Mouse (Mus musculus): Measurements from ENCODE around the gene Dnajc11.

The Dnajc11 gene

GRCm38 (mm10) chr4:151985886-151986285 is 52.4 kb downstream of the Dnajc11 start:
- no peak for DNase-seq (ENCODE audit: low spot score)

- DNase-seq (ENCODE audit: low spot score), result no peak
Observed at GRCm38 (mm10) chr4:151986650-151987049, 53.2 kb downstream of the Dnajc11 start.

- no peak for DNase-seq (ENCODE audit: low spot score)
Observed at GRCm38 (mm10) chr4:151988014-151988341, 54.5 kb downstream of the Dnajc11 start.

- peak; percentile 61 for DNase-seq (ENCODE audit: low spot score)
Observed at GRCm38 (mm10) chr4:151988342-151989109, 55.0 kb downstream of the Dnajc11 start, which contains the start of gene Thap3. Gene Thap3 (minus strand): TSS chr4:151988997.

DNA sequence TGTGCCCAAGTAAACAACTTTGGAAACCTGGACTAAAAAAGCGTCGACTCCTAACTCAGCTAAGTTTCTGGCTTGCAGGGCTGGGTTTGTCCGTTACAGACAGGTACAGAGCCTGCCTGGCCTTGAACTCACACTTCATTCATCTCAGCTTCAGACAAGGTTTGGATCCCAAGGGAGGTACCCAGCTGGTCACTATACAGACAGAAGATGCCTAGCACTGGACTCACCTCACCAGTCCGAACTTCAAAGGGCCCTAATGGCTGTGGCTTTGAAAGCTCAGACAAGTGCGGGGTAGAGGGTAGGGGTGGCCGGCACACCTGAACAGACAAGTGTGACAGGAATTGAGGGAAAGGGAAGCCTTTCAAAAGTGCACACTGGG is 55.6 kb downstream of the Dnajc11 start:
- DNase-seq (ENCODE audit: low spot score), result no peak

GRCm38 (mm10) chr4:151992091-151992490 is 58.6 kb downstream of the Dnajc11 start:
- no peak for DNase-seq (ENCODE audit: low spot score)

GRCm38 (mm10) chr4:151993035-151993434 is 59.5 kb downstream of the Dnajc11 start:
- DNase-seq (ENCODE audit: low spot score), result no peak

DNA sequence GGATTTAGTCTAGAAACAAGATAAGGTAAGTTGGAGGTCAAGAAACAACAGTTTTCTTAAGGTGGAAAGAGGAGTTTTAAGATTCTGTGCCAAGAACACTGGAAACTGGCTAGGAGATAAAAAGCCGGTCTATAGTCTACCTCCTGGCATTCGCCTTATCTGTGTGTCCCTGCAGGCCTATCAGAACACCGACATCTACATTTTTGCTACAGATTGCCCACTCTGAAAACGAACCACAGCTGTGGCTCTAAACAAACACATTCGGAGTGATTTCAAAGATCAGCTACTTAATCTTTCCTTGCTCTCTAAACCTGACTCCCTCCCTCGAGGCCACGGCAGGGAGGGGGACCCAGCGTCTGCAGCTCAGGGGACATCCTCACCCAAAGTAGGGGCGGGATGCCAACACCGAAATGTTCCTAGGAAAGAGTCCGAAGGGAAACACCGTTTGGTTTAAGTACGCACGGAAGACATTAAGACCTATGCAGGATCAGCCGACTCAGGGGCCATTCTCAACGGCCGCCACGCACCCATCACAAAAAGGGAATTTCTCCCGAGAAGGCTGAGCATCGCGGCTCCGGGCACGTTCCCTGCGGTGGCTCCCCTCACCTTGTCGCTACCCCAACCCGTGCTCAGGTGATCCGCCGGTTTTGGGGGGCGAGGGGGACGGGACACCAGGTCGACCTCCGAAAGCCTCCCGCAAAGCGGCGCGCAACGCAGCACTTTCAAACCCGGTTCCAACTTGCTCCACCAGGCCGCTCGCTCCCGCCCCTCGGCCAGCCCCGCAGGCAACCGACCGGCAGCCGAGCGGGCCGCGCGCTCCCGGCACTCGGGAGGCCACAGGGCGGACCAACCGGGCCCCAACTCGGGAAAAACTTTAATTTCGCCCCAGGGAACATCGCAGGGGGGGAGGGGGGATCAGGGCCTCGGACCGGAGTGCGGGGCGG is 61.0 kb downstream of the Dnajc11 start:
- DNase-seq (ENCODE audit: low spot score), result peak; percentile 31

- DNase-seq (ENCODE audit: low spot score), result no peak
Observed at GRCm38 (mm10) chr4:151995371-151996172, 62.1 kb downstream of the Dnajc11 start.

DNA sequence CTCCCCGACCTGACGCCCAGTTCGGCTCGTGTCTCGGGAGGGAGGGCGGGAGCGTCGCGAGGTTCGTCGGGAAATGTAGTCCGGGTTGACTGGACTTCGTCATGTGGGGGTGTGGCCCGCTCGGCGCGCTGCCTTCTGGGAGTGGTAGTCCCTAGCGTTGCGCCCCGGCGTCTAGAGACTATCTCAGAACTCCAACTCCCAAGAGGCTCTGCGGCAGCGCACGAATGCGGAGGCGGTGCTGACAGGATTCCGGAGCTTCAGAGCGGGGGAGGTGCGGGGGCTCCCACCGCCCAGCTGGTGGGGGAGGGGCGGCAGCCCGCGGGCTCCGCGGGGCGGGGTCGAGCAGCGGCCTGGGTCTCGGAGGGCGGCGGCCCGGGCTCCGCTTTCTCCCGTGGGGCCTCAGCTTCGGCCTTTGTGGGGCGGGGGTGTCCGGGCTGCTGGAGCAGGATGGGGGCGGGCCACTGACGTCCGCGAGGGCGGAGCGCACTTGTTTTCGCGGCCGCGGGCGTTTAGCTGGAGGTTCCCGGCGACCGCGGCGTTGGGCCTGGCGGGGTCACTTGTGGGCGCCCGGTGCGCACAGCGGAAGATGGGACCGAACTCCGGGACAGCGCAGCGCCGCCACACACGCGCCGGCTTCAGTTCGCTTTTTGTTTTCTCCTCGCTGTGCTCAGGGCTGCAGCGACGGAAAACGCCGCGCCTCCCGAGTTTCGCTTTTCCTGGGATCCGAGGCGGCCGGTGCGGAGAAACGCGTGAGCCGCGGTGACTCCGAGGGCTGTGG is 62.9 kb downstream of the Dnajc11 start, which contains the start of gene Phf13:
TSS of gene Phf13 (minus strand) at position 86 of the 778 bp plus-strand sequence.
- DNase-seq (ENCODE audit: low spot score), result peak; percentile 92

GRCm38 (mm10) chr4:151996951-151997222 is 63.4 kb downstream of the Dnajc11 start:
- no peak for DNase-seq (ENCODE audit: low spot score)

DNA sequence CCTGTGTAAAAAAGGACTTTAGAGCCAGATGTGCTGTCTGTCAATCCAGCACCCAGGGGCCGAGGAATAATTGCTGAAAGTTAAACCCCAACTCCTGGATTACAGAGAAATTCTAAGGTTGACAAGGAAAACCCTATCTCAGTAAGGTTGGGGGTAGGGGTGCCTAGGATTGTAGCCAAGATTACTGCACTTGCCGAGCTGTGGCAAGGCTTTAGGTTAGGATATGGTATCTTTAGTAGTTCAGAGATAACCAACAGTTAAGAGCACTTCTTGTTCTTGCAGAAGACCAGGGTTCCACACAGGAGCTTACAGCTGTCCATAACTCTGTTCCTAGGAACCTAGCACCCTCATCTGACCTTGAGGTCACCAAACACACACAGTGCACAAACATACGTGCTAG is 64.2 kb downstream of the Dnajc11 start:
- no peak for DNase-seq (ENCODE audit: low spot score)

GRCm38 (mm10) chr4:151999481-151999880 is 66.0 kb downstream of the Dnajc11 start:
- DNase-seq (ENCODE audit: low spot score), result no peak

- no peak for DNase-seq (ENCODE audit: low spot score)
Observed at GRCm38 (mm10) chr4:152000906-152001305, 67.4 kb downstream of the Dnajc11 start.

GRCm38 (mm10) chr4:152001335-152001734 is 67.8 kb downstream of the Dnajc11 start:
- no peak for DNase-seq (ENCODE audit: low spot score)

GRCm38 (mm10) chr4:152002063-152002462 is 68.6 kb downstream of the Dnajc11 start:
- DNase-seq (ENCODE audit: low spot score), result no peak

DNA sequence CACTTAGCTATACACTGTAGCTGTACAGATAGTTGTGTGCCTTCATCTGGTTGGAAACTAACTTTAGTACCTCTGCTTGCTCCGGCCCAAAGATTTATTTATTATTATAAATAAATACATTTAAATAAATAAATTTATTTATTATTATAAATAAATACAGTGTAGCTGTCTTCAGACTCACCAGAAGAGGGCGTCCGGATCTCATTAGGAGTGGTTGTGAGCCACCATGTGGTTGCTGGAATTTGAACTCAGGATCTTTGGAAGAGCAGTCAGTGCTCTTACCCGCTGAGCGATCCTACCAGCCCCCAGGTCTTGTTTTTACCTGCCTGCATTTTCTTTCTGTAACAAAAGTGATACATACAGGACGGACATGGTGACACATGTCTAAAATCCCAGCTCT is 72.6 kb downstream of the Dnajc11 start:
- no peak for DNase-seq (ENCODE audit: low spot score)

DNA sequence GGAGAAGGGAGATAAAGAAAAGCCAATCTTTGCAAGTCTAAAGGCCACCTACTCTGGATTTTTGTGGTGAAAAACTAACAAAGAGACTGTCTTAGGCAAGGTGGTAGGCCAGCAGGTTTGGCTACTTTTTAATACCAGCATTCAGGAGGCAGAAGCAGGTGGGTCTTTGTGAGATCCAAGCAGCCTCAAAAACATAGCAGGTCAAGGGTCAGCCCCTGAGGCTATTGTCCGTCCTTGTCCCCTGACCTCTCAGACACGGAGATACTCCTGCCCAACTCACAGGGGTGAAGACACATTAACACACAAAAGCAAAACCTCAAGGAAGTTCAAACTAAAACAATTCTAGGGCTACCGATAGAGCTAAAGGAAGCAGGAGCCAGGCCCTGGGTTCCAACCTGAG is 73.3 kb downstream of the Dnajc11 start:
- DNase-seq (ENCODE audit: low spot score), result no peak

DNA sequence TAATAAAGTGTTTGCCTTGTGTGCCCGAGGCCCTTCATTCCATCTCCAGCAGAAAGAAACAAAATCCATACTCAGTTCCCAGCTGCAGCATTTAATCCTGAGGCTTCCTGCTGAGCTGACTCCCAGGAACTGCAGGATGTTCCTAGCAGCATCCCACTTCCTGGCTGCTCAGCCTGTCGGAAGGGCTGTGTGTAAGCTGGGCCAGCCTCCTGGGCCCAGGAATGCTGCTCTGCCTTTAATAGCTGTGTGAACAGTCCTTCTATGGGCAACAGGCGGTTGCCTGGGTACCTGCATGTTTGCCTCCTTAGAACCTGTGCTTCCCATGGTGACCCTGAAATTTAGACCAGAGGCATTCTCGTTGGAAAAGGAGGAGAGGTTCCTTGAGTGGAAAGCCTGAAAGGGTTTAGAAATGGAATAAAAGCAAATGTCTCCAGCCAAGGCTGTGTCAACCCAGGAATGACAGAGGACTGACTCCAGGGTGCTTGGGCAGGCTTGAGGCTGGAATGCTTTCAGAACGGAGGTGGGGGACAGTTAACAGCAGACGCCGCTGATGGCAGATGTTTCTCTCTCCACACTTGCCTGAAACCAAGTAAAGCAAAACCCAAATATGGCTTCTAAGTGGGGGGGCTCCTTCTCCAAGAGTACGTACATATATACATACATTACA is 74.1 kb downstream of the Dnajc11 start:
- no peak for DNase-seq (ENCODE audit: low spot score)

- no peak for DNase-seq (ENCODE audit: low spot score)
Observed at GRCm38 (mm10) chr4:152008148-152008500, 74.6 kb downstream of the Dnajc11 start.

DNA sequence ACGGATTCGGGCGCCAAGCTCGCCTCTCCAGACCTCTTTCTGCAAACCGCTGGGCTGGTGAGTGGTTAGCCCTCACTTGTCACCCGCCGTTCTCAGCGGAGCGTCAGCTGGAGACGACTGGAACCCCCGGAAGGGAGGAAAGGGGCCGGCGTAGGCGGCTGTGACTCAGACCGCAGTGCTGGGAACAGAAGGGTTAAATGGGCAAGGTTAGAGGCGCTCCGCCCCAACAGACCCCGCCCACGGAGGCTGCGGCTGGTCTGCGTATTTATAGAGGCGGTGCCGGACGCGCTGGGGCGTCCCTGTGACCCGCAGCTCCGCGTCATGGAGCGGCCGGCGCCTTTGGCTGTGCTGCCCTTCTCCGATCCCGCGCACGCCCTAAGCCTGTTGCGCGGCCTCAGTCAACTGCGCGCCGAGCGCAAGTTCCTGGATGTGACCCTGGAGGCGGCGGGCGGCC is 75.2 kb downstream of the Dnajc11 start, which contains the start of gene Klhl21:
TSS of gene Klhl21 (plus strand) at position 182 of the 454 bp plus-strand sequence.
- DNase-seq (ENCODE audit: low spot score), result peak; percentile 86
